Mouse (Mus musculus): ENCODE results near the gene Fry.
A peak's percentile ranks its signal among the peaks of the same experiment; 100 is the strongest.
"Not testable (repeated sequence)": the region's sequence is repeated elsewhere in the genome, so short reads cannot be mapped to it uniquely, and the experiment has no call there.

Gene Fry

GRCm38 (mm10) chr5:150453490-150453889, 335.0 kb downstream of the Fry start:
- DNase-seq (ENCODE audit: low spot score in 2 of 2) = no peak

GRCm38 (mm10) chr5:150457165-150457903, 338.9 kb downstream of the Fry start:
- peak; percentile 65 to 81 for DNase-seq (ENCODE audit: low spot score in 2 of 2)

- peak; percentile 34 to 57 for DNase-seq (ENCODE audit: low spot score in 2 of 2)
Observed at GRCm38 (mm10) chr5:150457904-150458739, 339.7 kb downstream of the Fry start.

GRCm38 (mm10) chr5:150459801-150460200, 341.4 kb downstream of the Fry start:
- DNase-seq (ENCODE audit: low spot score in 2 of 2) = no peak

- no peak for DNase-seq (ENCODE audit: low spot score in 2 of 2)
Observed at GRCm38 (mm10) chr5:150464721-150465120, 346.3 kb downstream of the Fry start.

DNA sequence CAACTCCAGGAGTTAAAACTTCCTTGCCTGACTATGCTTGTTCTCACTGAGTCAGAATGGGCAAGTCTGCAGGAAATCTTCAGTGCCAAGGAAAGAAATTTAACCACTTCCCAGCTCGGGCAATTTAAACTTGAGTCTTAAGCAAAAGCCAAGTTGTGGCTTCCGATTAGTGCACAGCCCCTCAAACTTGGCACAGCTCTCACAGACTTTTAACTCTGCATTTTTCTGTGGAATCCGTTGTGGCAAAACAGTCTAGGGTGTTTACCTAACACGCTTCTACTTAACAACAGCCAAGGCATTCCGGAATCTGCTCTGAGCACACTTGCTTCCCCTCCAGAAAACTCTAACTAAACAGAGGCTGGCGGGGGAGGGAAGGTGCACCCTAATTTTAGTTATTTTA, 346.8 kb downstream of the Fry start:
- DNase-seq (ENCODE audit: low spot score in 2 of 2) = peak; percentile 37 to 42

GRCm38 (mm10) chr5:150466132-150466531, 347.7 kb downstream of the Fry start:
- peak; percentile 96 to 97 for DNase-seq (ENCODE audit: low spot score in 2 of 2)

GRCm38 (mm10) chr5:150468431-150468830, 350.0 kb downstream of the Fry start:
- peak; percentile 54 to 78 for DNase-seq (ENCODE audit: low spot score in 2 of 2)

DNA sequence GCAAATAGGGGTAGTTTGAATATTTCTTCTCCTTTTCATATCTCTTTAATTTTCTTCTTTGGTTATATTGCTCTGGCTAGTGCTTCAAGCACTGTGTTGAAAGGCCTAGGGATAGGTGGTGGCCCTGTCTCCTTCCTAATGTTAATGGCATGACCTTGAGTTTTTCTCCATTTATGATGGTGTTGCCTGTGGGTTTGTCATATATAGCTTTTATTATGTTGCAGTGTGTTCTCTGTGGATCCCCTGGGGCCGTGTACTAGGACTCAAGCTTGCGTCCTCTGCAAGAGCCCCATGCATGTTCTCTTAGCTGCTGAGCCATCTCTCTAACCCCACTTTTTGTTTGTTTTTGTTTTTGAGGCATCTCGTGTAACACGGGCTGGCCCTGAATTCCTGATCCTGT, 358.9 kb downstream of the Fry start:
- DNase-seq (ENCODE audit: low spot score in 2 of 2) = no peak

- peak; percentile 28 to 35 for DNase-seq (ENCODE audit: low spot score in 2 of 2)
Observed at GRCm38 (mm10) chr5:150478612-150479011, 360.2 kb downstream of the Fry start.

GRCm38 (mm10) chr5:150485198-150485597, 366.8 kb downstream of the Fry start:
- DNase-seq (ENCODE audit: low spot score in 2 of 2) = peak; percentile 39 to 57

GRCm38 (mm10) chr5:150490285-150490684, 371.8 kb downstream of the Fry start:
- DNase-seq (ENCODE audit: low spot score in 2 of 2) = no peak

GRCm38 (mm10) chr5:150490821-150491220, 372.4 kb downstream of the Fry start:
- DNase-seq (ENCODE audit: low spot score in 2 of 2) = no peak

DNA sequence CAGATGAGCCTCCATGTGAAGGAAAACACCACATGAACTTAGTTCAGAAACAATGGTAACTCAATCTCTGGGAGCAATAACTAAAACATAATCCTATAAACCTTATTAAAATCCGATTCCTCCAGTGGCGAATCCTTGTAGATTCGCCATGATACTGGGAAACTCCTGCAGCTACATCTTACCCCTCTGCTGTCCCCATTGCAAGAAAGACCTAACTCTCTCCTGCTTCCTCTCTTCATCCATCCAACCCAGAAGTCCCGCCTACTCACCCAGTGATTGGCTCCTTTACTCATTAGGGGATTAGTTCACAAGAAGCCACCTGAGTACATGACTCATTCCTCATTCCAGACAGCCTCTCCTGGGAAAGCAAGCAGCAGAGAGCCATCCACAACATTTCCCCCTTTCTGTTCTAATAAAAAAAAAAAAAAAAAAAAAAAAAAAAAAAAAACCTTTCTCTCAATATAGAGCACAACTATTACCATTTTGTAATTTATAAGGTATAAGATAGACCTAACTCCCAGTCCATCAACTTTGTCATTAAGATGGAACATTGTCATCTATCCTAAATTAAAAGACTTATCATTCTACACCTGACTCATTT, 373.2 kb downstream of the Fry start:
- DNase-seq (ENCODE audit: low spot score in 2 of 2) = not testable (repeated sequence)

DNA sequence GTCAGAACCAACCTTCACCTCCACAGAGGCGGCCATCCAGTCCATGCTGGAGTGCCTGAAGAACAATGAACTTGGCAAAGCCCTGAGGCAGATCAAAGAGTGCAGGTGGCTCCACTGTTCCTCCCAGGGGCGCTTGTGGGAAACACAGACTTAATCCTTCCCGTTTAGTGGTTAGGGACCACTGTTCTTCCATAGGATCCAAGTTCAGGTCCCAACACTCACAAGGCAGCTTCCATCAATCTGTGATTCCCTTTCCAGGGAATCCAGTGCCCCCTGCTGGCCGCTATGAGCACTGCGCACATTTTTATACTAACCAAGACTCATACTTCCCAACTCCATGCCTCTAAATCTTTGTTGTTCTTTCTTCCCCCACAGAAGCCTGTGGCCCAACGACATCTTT, 377.3 kb downstream of the Fry start:
- DNase-seq (ENCODE audit: low spot score in 2 of 2) = peak in 1 of 2 experiments; percentile 35

- DNase-seq (ENCODE audit: low spot score in 2 of 2) = no peak
Observed at GRCm38 (mm10) chr5:150510451-150511225, 392.2 kb downstream of the Fry start.

- DNase-seq (ENCODE audit: low spot score in 2 of 2) = no peak
Observed at GRCm38 (mm10) chr5:150513264-150513663, 394.8 kb downstream of the Fry start.

DNA sequence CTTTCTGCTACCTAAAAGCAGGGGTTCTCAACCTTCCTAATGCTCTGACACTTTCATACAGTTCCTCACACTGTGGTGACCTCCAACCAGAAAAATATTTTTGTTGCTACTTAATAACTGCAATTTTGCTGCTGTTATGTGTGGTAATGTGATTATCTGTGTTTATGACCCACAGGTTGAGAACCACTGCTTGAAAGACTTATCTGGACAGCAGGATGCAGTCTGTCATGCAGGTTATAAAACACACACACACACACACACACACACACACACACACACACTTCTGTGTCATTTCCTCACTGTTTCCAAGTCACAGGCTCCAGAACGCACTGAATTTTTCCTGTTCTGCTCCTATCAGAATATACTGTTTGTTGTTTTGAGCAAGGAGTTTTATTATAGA, 395.6 kb downstream of the Fry start:
- no peak for DNase-seq (ENCODE audit: low spot score in 2 of 2)

DNA sequence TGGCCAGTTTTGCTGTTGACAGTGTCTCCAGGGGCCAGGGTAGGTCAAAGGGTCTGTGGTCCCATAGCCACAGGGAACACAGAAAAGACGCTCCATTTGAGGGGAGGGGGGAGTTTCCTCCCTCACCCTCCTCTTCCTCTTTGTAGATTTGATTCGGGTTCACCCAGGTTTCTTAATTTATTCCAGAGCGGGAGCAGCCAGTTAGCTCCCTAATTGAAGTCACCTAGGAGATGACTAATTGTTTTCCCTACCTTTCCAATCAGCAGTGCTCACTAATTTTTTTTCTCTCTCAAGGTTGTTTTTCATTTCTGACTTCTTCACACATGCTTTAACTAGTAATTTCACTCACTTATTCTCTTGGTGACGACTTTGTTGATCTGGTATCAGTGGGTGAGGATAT, 399.6 kb downstream of the Fry start, which contains the start of gene Zar1l:
Gene Zar1l (minus strand): TSS at position 101 of the 400 bp plus-strand sequence.
- DNase-seq (ENCODE audit: low spot score in 2 of 2) = no peak

DNA sequence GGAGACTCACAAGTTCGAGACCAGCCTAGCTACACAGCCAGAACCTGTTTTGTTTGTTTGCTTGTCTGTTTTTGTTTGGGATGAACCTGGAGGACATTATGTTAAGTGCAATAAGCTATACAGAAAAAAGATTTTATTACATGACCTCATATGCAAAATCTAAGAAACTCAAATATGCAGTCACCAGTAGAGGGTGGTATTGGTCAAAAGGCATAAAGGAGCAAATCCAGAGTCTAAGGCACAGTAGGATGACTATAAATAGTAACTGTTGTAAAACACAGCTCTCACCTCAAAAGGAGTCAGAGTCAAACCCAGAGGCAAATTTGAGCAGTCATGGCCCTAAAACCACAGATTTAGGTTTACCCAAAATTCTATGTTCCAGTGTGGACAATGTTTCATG, 401.1 kb downstream of the Fry start:
- DNase-seq (ENCODE audit: low spot score in 2 of 2) = peak in 1 of 2 experiments; percentile 8

All from heart, adult 9 months (tissue).